Mouse (Mus musculus) forebrain, embryonic 10.5 days (tissue): Measurements from ENCODE around the gene Svep1. TPM values are rescaled to one million over a fixed set of nuclear protein-coding genes. Genes with fewer than 3 reads are reported as not detected.

Experiments used
- DNase-seq: peaks from one replicate; pipeline ENCODE4 v3.0.0-alpha.2; 2017; ENCODE audit warnings: low spot score; ENCODE audit errors: extremely low spot score
- H3K27ac ChIP-seq: fragments of 300-500 bp; sonication (generic); 2 replicates; pipeline ENCODE4 v1.5.1; 2016; ENCODE audit warnings: mild to moderate bottlenecking
- H3K27me3 ChIP-seq: fragments of 300-500 bp; sonication (generic); 2 replicates; pipeline ENCODE4 v1.6.1; 2016; ENCODE audit warnings: mild to moderate bottlenecking; ENCODE audit not compliant: poor library complexity, severe bottlenecking
- H3K36me3 ChIP-seq: fragments of 300-500 bp; sonication (generic); replicated peaks from 2 replicates; pipeline ENCODE4 v1.6.1; 2016; ENCODE audit warnings: mild to moderate bottlenecking, moderate library complexity
- H3K4me1 ChIP-seq: fragments of 300-500 bp; sonication (generic); 2 replicates; pipeline ENCODE4 v1.6.1; 2016
- H3K4me3 ChIP-seq: fragments of 300-500 bp; sonication (generic); 2 replicates; pipeline ENCODE4 v1.5.1; 2016; ENCODE audit warnings: mild to moderate bottlenecking, moderate library complexity
- H3K9me3 ChIP-seq: fragments of 300-500 bp; sonication (generic); 2 replicates; pipeline ENCODE4 v1.6.1; 2016; ENCODE audit warnings: mild to moderate bottlenecking, moderate library complexity
- WGBS: fragments of 180-500 bp; shearing (Covaris S2); methylation state at CpG from one replicate; pipeline ENCODE4 v1.1.7; 2016; 5-methylcytosine and 5-hydroxymethylcytosine counted together
- polyA plus RNA-seq: library from polyadenylated mRNA; unstranded; fragments of >200 nt; fragmentation: Nextera tagmentation; extraction: Ambion mirVana; gene quantifications from 2 replicates; pipeline ENCODE4 v1.2.1, GENCODE M21; 2016

Gene Svep1
- polyA plus RNA-seq, result 2.2 and 2.5 TPM in 2 replicates

DNA sequence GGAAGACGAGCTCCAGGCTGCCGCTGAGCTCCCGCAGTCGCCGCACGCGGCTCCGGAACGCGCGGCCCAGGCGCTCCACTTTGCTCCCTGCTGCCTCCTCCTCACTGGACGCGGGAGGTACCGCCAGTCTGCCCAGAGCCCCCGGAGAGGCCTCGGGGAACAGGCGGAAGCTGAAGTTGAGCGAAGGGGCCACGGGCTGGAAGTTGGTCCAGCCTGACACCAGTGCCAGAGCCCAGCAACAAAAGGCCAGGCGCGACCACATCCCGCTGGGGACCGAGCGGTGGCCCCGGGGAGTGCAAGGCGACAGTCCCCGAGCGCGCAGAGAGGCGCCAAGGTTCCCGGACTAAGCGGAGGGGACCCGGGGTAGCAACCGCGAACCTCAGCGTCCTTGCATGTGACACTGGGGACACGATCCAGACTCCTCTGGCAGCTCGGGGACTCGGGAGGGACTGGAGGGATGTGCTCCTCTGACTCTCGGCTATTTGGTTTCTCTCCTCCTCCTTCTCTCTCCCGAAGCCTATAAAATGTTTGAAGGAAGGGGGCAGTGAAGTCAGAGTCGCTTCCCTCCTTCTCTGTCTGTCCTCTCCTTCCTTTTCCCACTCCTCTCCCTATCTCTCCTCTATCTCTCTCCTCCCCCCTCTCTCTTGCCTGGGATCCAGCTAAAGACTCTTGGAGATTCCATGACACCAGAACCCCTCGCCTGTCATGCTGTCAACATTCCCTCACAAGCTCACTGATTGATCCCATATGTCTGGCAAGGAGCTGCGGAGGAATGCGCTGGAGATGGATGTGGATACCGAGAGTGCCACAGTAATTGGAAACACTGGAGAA lies at the start of gene Svep1:
Gene Svep1 (minus strand): TSS at position 745 of the 831 bp plus-strand sequence.
- H3K27me3 ChIP-seq, result peaks cover 52% of the 10 kb centered on the region

DNA sequence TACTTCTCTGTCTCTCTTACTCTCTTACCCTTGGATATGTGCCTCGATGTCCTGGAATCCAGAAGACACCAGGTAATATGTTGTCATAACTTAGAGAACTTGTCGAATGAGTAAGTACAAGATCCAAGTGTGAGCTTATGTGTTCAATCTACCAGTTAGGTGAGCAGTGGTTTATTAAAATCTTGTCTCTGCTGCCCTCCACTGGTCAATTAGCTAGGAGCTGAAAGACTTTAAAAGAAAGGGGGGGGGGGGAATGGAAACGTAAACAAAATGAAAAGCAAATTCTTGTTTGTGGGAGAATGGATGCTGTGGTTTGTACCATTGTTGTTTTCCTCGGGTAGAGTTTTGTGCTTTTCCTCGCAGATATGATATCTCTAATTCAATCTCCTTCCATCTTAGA lies 46.8 kb upstream of the Svep1 start:
- H3K9me3 ChIP-seq, result no peaks in the 10 kb centered on the region
- no peak overlapping the region for H3K4me3 ChIP-seq
- no peaks in the 10 kb centered on the region for H3K27me3 ChIP-seq
- H3K36me3 ChIP-seq, result no peaks in the 10 kb centered on the region
- no peak for DNase-seq
- H3K27ac ChIP-seq, result no peak overlapping the region
- 48% methylated on average over 5 of the region's 5 CpGs for WGBS
- no peaks in the 10 kb centered on the region for H3K4me1 ChIP-seq

More for the DNA sequence above, at the start of gene Svep1:
- DNase-seq, result peak; percentile 61
- under 1% methylated on average over 47 of the region's 47 CpGs for WGBS
- no peaks in the 10 kb centered on the region for H3K9me3 ChIP-seq
- peaks cover 17% of the 10 kb centered on the region for H3K4me1 ChIP-seq
- H3K36me3 ChIP-seq, result no peaks in the 10 kb centered on the region
- H3K4me3 ChIP-seq, result peak within 1 kb of the TSS; percentile 74
- peak within 1 kb of the TSS; percentile 87 for H3K27ac ChIP-seq

DNA sequence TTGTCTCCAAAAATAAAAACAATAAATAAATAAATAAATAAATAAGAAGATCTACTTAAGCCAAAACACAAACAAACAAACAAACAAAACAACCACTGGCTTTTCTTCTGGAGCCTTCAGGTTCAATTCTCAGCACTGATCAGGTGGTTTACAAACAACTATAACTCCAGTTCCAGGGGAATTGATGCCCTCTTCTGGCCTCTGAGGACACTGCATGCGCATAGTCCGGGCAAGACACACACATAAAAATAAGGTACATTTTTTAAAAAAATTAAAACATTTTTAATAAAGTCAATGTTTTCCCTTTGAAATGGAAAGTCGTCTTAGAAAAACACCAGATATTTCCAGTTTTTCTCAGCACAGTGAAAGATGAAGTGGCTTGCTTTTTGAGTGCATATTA lies 45.7 kb upstream of the Svep1 start:
- H3K4me3 ChIP-seq, result no peak overlapping the region
- no peaks in the 10 kb centered on the region for H3K4me1 ChIP-seq
- H3K36me3 ChIP-seq, result no peaks in the 10 kb centered on the region
- DNase-seq, result no peak
- no peaks in the 10 kb centered on the region for H3K27me3 ChIP-seq
- H3K9me3 ChIP-seq, result no peaks in the 10 kb centered on the region
- 89% methylated on average over 3 of the region's 3 CpGs for WGBS
- H3K27ac ChIP-seq, result no peak overlapping the region

DNA sequence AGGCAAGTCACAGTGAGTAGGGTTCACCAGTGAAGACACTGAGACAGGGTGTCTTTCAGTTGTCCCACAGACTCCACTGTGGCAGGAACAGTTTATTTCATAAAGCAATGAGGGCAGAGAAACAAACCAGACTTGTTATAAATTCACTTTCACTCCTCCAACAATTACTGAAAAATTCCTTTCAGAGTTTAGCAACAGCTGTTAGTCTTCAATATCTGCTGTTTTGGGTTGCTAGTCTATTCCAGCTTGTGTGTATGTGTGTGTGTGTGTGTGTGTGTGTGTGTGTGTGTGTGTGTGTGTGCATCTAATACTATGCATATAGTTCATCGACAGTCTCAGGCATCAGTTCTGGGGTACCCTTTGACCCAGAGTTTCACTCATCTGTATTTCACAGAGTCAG lies 38.9 kb upstream of the Svep1 start:
- Histone ChIP-seq H3K9me3 (no peaks in the 10 kb centered on the region), H3K27ac (no peak overlapping the region), H3K4me3 (no peak overlapping the region), H3K4me1 (no peaks in the 10 kb centered on the region), H3K27me3 (no peaks in the 10 kb centered on the region), H3K36me3 (no peaks in the 10 kb centered on the region)
- DNase-seq, result no peak
- WGBS, result 94% methylated on average over 1 of the region's 1 CpGs

DNA sequence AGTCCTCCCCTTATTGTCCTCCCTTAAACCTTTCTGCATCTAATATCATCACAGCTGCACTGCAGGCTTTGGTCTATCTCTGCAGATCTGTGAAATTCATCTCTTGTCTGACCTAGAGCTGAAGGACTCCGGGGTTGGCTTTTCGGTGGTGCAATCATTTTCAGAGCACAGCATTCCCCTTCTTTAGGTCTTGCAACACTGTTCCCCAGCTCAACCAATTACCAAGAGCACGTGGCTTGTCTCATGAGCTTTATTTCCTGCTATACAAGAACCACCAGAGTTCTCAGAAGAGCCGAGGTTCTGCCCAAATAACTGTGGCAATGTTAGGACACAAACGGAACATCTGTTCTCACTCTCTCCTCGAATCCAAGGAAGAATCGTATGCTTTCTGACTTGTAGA lies 33.8 kb upstream of the Svep1 start:
- H3K9me3 ChIP-seq, result peaks cover 5% of the 10 kb centered on the region; the same call in 1 of the 2 replicates
- no peaks in the 10 kb centered on the region for H3K36me3 ChIP-seq
- no peak overlapping the region for H3K4me3 ChIP-seq
- no peak overlapping the region for H3K27ac ChIP-seq
- no peaks in the 10 kb centered on the region for H3K4me1 ChIP-seq
- DNase-seq, result no peak
- no peaks in the 10 kb centered on the region for H3K27me3 ChIP-seq
- 86% methylated on average over 7 of the region's 7 CpGs for WGBS

DNA sequence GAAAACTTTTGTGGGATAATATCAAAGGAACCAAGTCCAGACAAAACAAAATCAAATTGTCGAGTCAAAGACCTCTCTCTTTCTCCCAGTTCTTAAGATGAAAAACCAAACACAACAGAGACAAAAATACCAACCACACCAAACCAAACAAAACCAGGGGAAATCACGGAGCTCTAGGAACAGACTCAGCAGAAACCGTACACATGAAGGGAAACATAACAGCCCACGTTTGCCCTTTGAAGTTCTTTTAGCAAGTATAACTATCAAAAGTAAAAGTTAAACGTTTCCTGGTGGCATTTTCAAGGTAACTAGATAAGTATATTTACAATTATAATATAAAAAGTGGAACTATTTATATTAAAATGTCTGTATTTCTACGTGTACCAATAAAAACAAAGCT lies 29.2 kb upstream of the Svep1 start:
- DNase-seq, result no peak
- Histone ChIP-seq H3K4me3 (no peak overlapping the region), H3K9me3 (peaks cover 5% of the 10 kb centered on the region; the same call in 1 of the 2 replicates), H3K27me3 (no peaks in the 10 kb centered on the region), H3K36me3 (no peaks in the 10 kb centered on the region), H3K4me1 (no peaks in the 10 kb centered on the region), H3K27ac (no peak overlapping the region)
- 73% methylated on average over 6 of the region's 6 CpGs for WGBS

DNA sequence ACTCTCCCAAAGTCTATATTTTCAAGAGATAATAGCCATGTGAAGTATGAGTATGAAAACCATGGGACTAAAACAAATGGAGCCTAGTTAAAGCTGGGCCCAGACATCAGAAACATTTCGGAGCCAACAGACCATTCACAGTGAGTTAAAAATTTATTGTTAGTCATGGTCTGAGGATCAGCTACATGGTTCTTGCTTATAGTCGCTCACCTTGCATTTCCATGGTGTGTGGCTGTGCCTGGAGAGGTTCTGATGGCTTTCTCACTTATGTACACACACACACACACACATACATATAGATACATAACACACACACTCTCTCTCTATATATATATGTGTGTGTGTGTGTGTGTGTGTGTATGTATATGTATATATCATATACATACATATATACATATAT lies 16.8 kb upstream of the Svep1 start:
- H3K36me3 ChIP-seq, result no peaks in the 10 kb centered on the region
- no peak overlapping the region for H3K27ac ChIP-seq
- H3K4me3 ChIP-seq, result no peak overlapping the region
- DNase-seq, result no peak
- 86% methylated on average over 2 of the region's 2 CpGs for WGBS
- H3K9me3 ChIP-seq, result no peaks in the 10 kb centered on the region
- H3K4me1 ChIP-seq, result no peaks in the 10 kb centered on the region
- H3K27me3 ChIP-seq, result no peaks in the 10 kb centered on the region

DNA sequence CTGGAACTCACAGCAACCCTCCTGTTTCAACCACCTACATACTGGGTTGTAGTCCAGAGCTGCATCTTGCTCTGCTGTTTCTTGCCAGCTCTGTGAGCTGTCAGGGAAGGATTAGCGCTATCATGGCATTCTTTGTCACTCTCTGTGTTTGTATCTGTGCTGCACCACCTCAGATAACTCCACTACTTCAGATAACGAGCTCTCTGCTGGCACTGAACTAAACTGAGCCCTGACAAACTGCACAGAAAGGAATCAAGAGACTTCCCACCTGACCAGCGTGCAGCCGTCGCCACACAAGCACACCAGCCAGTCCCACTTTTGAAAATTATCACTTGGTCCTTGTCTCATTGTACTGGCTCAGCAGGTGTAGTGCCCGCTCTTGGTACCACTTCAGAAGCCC lies 4.7 kb upstream of the Svep1 start:
- Histone ChIP-seq H3K27ac (no peak overlapping the region), H3K36me3 (no peaks in the 10 kb centered on the region), H3K27me3 (peaks cover 28% of the 10 kb centered on the region), H3K4me3 (no peak overlapping the region), H3K4me1 (peaks cover 8% of the 10 kb centered on the region), H3K9me3 (no peaks in the 10 kb centered on the region)
- WGBS, result 77% methylated on average over 6 of the region's 6 CpGs
- DNase-seq, result no peak

DNA sequence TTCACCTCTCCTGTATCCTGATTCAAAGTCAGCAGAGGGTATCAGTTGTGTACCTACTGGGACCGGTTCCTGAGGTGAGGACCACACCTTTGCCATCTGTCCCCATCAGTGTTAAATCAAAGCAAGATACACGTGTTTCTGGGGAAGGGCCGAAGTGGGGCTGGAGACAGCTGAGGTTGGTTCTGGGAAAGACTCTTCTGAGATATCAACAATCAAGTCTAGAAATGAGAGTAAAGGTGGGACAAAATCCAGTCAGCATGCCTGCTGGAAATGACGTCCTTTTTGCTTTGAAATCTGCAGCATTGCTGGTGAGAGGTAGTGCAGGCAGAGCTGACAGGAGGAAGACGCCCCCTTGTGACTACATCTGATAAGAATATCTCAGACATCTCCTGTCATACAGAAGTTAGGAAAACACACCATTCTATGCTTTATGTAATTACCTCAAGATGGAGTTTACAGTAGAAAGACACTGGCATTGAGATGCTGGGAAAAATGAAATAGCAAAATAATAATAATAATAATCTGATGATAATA lies 4.0 kb upstream of the Svep1 start:
- Histone ChIP-seq H3K27ac (no peak overlapping the region), H3K27me3 (peaks cover 35% of the 10 kb centered on the region), H3K4me1 (peaks cover 15% of the 10 kb centered on the region), H3K4me3 (no peak overlapping the region), H3K9me3 (no peaks in the 10 kb centered on the region), H3K36me3 (no peaks in the 10 kb centered on the region)
- whole genome bisulfite sequencing, result 71% methylated on average over 5 of the region's 5 CpGs
- DNase-seq, result no peak

DNA sequence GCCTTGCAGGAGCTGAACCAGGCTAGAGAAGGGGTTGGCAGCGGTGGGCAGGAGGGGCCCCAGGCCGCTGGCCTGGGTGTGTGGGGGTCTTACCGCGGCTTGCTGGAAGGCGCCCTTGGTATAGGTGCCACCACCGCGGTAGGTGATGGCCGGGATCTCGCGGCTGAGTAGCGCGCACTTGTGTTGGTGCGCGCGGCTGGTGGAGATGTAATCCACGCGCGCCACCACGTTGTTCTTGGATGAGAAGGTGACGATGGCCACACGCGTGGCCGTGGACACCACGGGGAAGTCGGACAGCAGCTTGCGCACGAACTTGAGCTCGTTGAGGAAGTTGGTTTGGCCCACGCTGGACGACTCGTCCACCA lies 927 bp downstream of the Svep1 start:
- H3K27me3 ChIP-seq, result peaks cover 52% of the 10 kb centered on the region
- peaks cover 17% of the 10 kb centered on the region for H3K4me1 ChIP-seq
- H3K4me3 ChIP-seq, result peak overlapping the region; percentile 74
- no peaks in the 10 kb centered on the region for H3K9me3 ChIP-seq
- WGBS, result under 1% methylated on average over 31 of the region's 31 CpGs
- DNase-seq, result no peak
- no peaks in the 10 kb centered on the region for H3K36me3 ChIP-seq
- H3K27ac ChIP-seq, result peak overlapping the region; percentile 87

DNA sequence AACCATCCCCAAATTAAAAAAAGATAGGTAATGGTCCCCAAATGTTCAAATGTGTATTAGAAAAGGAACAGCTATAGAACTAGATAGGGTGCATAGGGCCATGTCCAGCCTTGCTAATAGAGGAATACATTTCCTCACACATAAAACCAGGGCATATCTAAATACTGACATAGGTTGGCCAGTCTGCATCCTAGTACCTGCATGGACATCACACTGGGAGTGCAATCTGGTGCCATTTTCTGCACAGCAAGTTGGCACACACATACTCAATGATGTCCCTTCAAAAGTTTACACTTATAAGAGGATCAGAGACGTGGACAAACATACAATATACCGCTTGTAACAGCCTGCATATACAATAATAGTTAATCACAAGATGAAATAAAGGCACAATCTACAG lies 5.0 kb downstream of the Svep1 start:
- 87% methylated on average over 2 of the region's 2 CpGs for WGBS

DNA sequence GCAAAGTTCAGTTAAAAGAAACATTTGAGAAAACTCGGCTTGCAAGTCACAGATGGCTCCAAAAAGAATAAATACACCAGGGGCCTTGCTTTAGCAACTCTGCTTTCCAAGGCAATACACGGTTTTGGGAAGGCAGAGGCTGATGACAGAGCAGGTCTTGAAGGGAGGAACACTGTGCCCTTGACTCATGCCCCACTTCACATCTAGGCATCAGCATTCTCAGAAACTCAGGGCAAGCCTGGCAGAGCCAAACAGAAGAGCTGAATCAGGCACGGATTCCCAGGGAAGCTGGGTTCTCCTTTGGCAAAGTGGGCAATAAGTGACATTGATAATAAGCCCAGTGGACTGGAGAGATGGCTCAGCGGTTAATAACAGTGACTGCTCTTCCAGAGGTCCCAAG lies 5.8 kb downstream of the Svep1 start:
- Histone ChIP-seq H3K4me1 (peaks cover 7% of the 10 kb centered on the region), H3K27ac (no peak overlapping the region), H3K4me3 (no peak overlapping the region), H3K27me3 (peaks cover 18% of the 10 kb centered on the region), H3K36me3 (no peaks in the 10 kb centered on the region), H3K9me3 (no peaks in the 10 kb centered on the region)
- no peak for DNase-seq
- WGBS, result 77% methylated on average over 4 of the region's 4 CpGs

More for the DNA sequence above, 5.0 kb downstream of the Svep1 start:
- Histone ChIP-seq H3K4me1 (peaks cover 16% of the 10 kb centered on the region), H3K27me3 (peaks cover 27% of the 10 kb centered on the region), H3K4me3 (no peak overlapping the region), H3K9me3 (no peaks in the 10 kb centered on the region), H3K36me3 (no peaks in the 10 kb centered on the region), H3K27ac (no peak overlapping the region)
- DNase-seq, result no peak

DNA sequence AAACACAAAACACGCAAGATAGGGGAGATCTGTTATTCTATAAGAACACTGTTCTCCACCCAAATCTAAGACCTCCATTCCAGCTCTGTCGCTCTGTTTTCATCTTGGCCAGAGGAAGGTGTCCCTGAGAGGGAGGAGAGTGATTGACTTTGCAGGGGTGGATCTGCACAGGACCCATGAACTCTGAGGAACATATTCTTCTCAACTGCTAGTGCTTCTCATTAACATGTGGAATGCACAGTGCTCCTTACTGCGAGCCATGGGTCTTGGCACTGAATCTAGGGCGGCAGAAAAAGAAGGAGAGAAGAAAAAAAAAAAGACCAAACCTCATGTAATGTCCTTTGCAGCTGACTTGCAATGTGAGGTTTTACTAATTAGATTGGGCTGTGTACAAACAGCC lies 9.4 kb downstream of the Svep1 start:
- no peaks in the 10 kb centered on the region for H3K36me3 ChIP-seq
- H3K4me1 ChIP-seq, result 0 out of 2 replicates have a peak, but pooled peaks cover 3% of the 10 kb centered on the region
- no peak overlapping the region for H3K4me3 ChIP-seq
- no peaks in the 10 kb centered on the region for H3K27me3 ChIP-seq
- no peak for DNase-seq
- WGBS, result 88% methylated on average over 4 of the region's 4 CpGs
- no peak overlapping the region for H3K27ac ChIP-seq
- no peaks in the 10 kb centered on the region for H3K9me3 ChIP-seq
